Mouse (Mus musculus) limb, embryonic 10.5 days (tissue): ENCODE results near the gene Zc3h12c. TPM values are rescaled to one million over a fixed set of nuclear protein-coding genes. Genes with fewer than 3 reads are reported as not detected.

ENCODE experiments used
- DNase-seq: peaks from one replicate; pipeline ENCODE4 v3.0.0-alpha.2; 2017; ENCODE audit warnings: low spot score
- H3K27ac ChIP-seq: fragments of 300-500 bp; sonication (generic); 2 replicates; pipeline ENCODE4 v1.5.1; 2016; ENCODE audit warnings: mild to moderate bottlenecking
- H3K27me3 ChIP-seq: fragments of 300-500 bp; sonication (generic); 2 replicates; pipeline ENCODE4 v1.6.1; 2016; ENCODE audit warnings: low read depth, mild to moderate bottlenecking; ENCODE audit not compliant: poor library complexity, severe bottlenecking
- H3K36me3 ChIP-seq: fragments of 300-500 bp; sonication (generic); 2 replicates; pipeline ENCODE4 v1.6.1; 2016; ENCODE audit warnings: mild to moderate bottlenecking, moderate library complexity
- H3K4me1 ChIP-seq: fragments of 300-500 bp; sonication (generic); 2 replicates; pipeline ENCODE4 v1.6.1; 2016
- H3K4me3 ChIP-seq: fragments of 300-500 bp; sonication (generic); 2 replicates; pipeline ENCODE4 v1.5.1; 2016; ENCODE audit warnings: mild to moderate bottlenecking, moderate library complexity
- H3K9me3 ChIP-seq: fragments of 300-500 bp; sonication (generic); replicated peaks from 2 replicates; pipeline ENCODE4 v1.6.1; 2016; ENCODE audit warnings: mild to moderate bottlenecking
- WGBS: fragments of 180-500 bp; shearing (Covaris S2); methylation state at CpG from one replicate; pipeline ENCODE4 v1.1.7; 2016; 5-methylcytosine and 5-hydroxymethylcytosine counted together
- polyA plus RNA-seq: library from polyadenylated mRNA; unstranded; fragments of >200 nt; fragmentation: Nextera tagmentation; extraction: Ambion mirVana; gene quantifications from 2 replicates; pipeline ENCODE4 v1.2.1, GENCODE M21; 2016

Gene Zc3h12c
- polyA plus RNA-seq, 1 experiment from 2014 or later: 2.5 TPM

- H3K36me3 ChIP-seq: peaks cover 19% of the 10 kb centered on the region
- no peak overlapping the region for H3K27ac ChIP-seq
- H3K4me1 ChIP-seq: no peaks in the 10 kb centered on the region
- no peak overlapping the region for H3K4me3 ChIP-seq
- no peak for DNase-seq
- no peaks in the 10 kb centered on the region for H3K27me3 ChIP-seq
- WGBS: 89% methylated on average over 5 of the region's 5 CpGs
- no peaks in the 10 kb centered on the region for H3K9me3 ChIP-seq
These were observed 55.3 kb downstream of the Zc3h12c start for GRCm38 (mm10) chr9:52113091-52113490.

- Histone ChIP-seq H3K36me3 (peaks cover 6% of the 10 kb centered on the region), H3K4me1 (no peaks in the 10 kb centered on the region), H3K9me3 (no peaks in the 10 kb centered on the region), H3K4me3 (no peak overlapping the region), H3K27ac (no peak overlapping the region), H3K27me3 (no peaks in the 10 kb centered on the region)
- WGBS: 61% methylated on average over 3 of the region's 3 CpGs
- no peak for DNase-seq
These were observed 57.6 kb downstream of the Zc3h12c start for GRCm38 (mm10) chr9:52110738-52111137.

GRCm38 (mm10) chr9:52107161-52107560 is 61.2 kb downstream of the Zc3h12c start:
- Histone ChIP-seq H3K27ac (no peak overlapping the region), H3K36me3 (no peaks in the 10 kb centered on the region), H3K27me3 (no peaks in the 10 kb centered on the region), H3K4me3 (no peak overlapping the region), H3K4me1 (peaks cover 7% of the 10 kb centered on the region), H3K9me3 (no peaks in the 10 kb centered on the region)
- DNase-seq: no peak
- 84% methylated on average over 3 of the region's 3 CpGs for WGBS

GRCm38 (mm10) chr9:52105423-52105822 is 62.9 kb downstream of the Zc3h12c start:
- Histone ChIP-seq H3K36me3 (no peaks in the 10 kb centered on the region), H3K27me3 (no peaks in the 10 kb centered on the region), H3K4me1 (peaks cover 10% of the 10 kb centered on the region), H3K9me3 (no peaks in the 10 kb centered on the region), H3K27ac (no peak overlapping the region), H3K4me3 (no peak overlapping the region)
- DNase-seq: no peak
- 88% methylated on average over 6 of the region's 6 CpGs for WGBS

GRCm38 (mm10) chr9:52104225-52104615 is 64.2 kb downstream of the Zc3h12c start:
- Histone ChIP-seq H3K9me3 (no peaks in the 10 kb centered on the region), H3K4me3 (no peak overlapping the region), H3K36me3 (no peaks in the 10 kb centered on the region), H3K27ac (no peak overlapping the region), H3K4me1 (peaks cover 10% of the 10 kb centered on the region), H3K27me3 (no peaks in the 10 kb centered on the region)
- no peak for DNase-seq
- 75% methylated on average over 8 of the region's 8 CpGs for WGBS

GRCm38 (mm10) chr9:52103448-52104224 is 64.7 kb downstream of the Zc3h12c start:
- WGBS: 78% methylated on average over 9 of the region's 9 CpGs
- Histone ChIP-seq H3K36me3 (no peaks in the 10 kb centered on the region), H3K27ac (no peak overlapping the region), H3K4me1 (peaks cover 10% of the 10 kb centered on the region), H3K9me3 (no peaks in the 10 kb centered on the region), H3K27me3 (no peaks in the 10 kb centered on the region), H3K4me3 (no peak overlapping the region)
- no peak for DNase-seq

GRCm38 (mm10) chr9:52102060-52102844 is 66.1 kb downstream of the Zc3h12c start:
- Histone ChIP-seq H3K27me3 (no peaks in the 10 kb centered on the region), H3K4me1 (peaks cover 14% of the 10 kb centered on the region), H3K27ac (peak overlapping the region; percentile 30; the same call in 1 of the 2 replicates), H3K36me3 (no peaks in the 10 kb centered on the region), H3K9me3 (no peaks in the 10 kb centered on the region), H3K4me3 (no peak overlapping the region)
- DNase-seq: no peak
- 78% methylated on average over 13 of the region's 13 CpGs for WGBS

- H3K27me3 ChIP-seq: no peaks in the 10 kb centered on the region
- H3K4me1 ChIP-seq: peaks cover 15% of the 10 kb centered on the region
- H3K4me3 ChIP-seq: no peak overlapping the region
- no peak for DNase-seq
- H3K27ac ChIP-seq: no peak overlapping the region
- no peaks in the 10 kb centered on the region for H3K9me3 ChIP-seq
- 92% methylated on average over 14 of the region's 14 CpGs for WGBS
- H3K36me3 ChIP-seq: no peaks in the 10 kb centered on the region
These were observed 67.9 kb downstream of the Zc3h12c start for GRCm38 (mm10) chr9:52100426-52100825.

- no peaks in the 10 kb centered on the region for H3K36me3 ChIP-seq
- H3K27me3 ChIP-seq: no peaks in the 10 kb centered on the region
- no peak overlapping the region for H3K27ac ChIP-seq
- DNase-seq: peak; percentile 87
- WGBS: 2% methylated on average over 7 of the region's 7 CpGs
- H3K4me1 ChIP-seq: peaks cover 15% of the 10 kb centered on the region
- H3K9me3 ChIP-seq: no peaks in the 10 kb centered on the region
- no peak overlapping the region for H3K4me3 ChIP-seq
These were observed 69.8 kb downstream of the Zc3h12c start for GRCm38 (mm10) chr9:52098600-52098999.

- Histone ChIP-seq H3K27me3 (no peaks in the 10 kb centered on the region), H3K9me3 (no peaks in the 10 kb centered on the region), H3K4me1 (peaks cover 10% of the 10 kb centered on the region), H3K27ac (no peak overlapping the region), H3K4me3 (no peak overlapping the region), H3K36me3 (0 out of 2 replicates have a peak, but pooled peaks cover 4% of the 10 kb centered on the region)
- no peak for DNase-seq
- WGBS: 13% methylated on average over 1 of the region's 1 CpGs
These were observed 71.0 kb downstream of the Zc3h12c start for GRCm38 (mm10) chr9:52097386-52097785.

GRCm38 (mm10) chr9:52095666-52096065 is 72.7 kb downstream of the Zc3h12c start:
- WGBS: 83% methylated on average over 3 of the region's 3 CpGs
- Histone ChIP-seq H3K4me3 (no peak overlapping the region), H3K4me1 (peaks cover 5% of the 10 kb centered on the region; the same call in 1 of the 2 replicates), H3K27me3 (no peaks in the 10 kb centered on the region), H3K27ac (no peak overlapping the region), H3K9me3 (no peaks in the 10 kb centered on the region), H3K36me3 (0 out of 2 replicates have a peak, but pooled peaks cover 4% of the 10 kb centered on the region)
- no peak for DNase-seq

- Histone ChIP-seq H3K4me1 (peaks cover 5% of the 10 kb centered on the region; the same call in 1 of the 2 replicates), H3K27ac (no peak overlapping the region), H3K27me3 (no peaks in the 10 kb centered on the region), H3K4me3 (no peak overlapping the region), H3K9me3 (no peaks in the 10 kb centered on the region), H3K36me3 (peaks cover 10% of the 10 kb centered on the region)
- 89% methylated on average over 10 of the region's 10 CpGs for WGBS
- DNase-seq: no peak
These were observed 73.8 kb downstream of the Zc3h12c start for GRCm38 (mm10) chr9:52094471-52094980.

GRCm38 (mm10) chr9:52094016-52094415 is 74.4 kb downstream of the Zc3h12c start:
- Histone ChIP-seq H3K4me1 (peaks cover 5% of the 10 kb centered on the region; the same call in 1 of the 2 replicates), H3K4me3 (no peak overlapping the region), H3K27me3 (no peaks in the 10 kb centered on the region), H3K9me3 (no peaks in the 10 kb centered on the region), H3K36me3 (peaks cover 15% of the 10 kb centered on the region), H3K27ac (no peak overlapping the region)
- WGBS: 82% methylated on average over 5 of the region's 5 CpGs
- no peak for DNase-seq
